Mouse (Mus musculus) neutrophil, adult 83 days (primary cell): ENCODE measurements around the gene Gm4312. TPM values are rescaled to one million over a fixed set of nuclear protein-coding genes. Genes with fewer than 3 reads are reported as not detected.

Experiments used
- total RNA-seq, 2 experiments: library from RNA; stranded (reverse); gene quantifications; one replicate each; pipeline ENCODE4 v1.2.4; 2023

The Gm4312 gene
- total RNA-seq, result not detected

DNA sequence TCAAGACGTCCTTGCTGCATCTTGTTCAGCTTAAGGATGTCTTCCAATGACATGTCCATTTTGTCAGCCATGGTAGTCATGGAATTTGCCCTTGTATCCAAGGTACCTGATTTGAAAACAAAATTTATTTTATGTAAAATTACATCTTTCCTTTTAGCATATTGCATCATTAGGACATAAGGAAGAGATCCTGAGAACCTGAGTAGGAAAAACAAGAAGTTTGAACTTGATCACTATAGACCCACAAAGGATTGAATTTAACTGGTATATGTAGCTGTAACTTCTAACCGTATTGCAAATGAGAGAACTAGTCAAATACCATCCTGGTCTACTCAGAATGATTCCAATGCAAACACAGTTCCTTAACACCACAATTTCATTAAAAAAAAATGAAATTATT lies at the start of gene Gm4312:
Gene Gm4312, minus strand, starts transcription at position 101 of the 400 bp plus-strand sequence.

GRCm38 (mm10) chr10:100361038-100361437 lies 21.3 kb downstream of the Gm4312 start, which contains the start of gene Gm4307:
Gene Gm4307, plus strand, starts transcription at chr10:100361338.

DNA sequence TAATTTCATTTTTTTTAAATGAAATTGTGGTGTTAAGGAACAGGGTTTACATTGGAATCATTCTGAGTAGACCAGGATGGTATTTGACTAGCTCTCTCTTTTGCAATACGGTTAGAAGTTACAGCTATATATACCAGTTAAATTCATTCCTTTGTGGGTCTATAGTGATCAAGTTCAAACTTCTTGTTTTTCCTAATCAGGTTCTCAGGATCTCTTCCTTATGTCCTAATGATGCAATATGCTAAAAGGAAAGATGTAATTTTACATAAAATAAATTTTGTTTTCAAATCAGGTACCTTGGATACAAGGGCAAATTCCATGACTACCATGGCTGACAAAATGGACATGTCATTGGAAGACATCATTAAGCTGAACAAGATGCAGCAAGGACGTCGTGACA lies 31.6 kb downstream of the Gm4312 start, which contains the start of gene Gm4305:
Gene Gm4305, plus strand, starts transcription at position 301 of the 400 bp plus-strand sequence.

DNA sequence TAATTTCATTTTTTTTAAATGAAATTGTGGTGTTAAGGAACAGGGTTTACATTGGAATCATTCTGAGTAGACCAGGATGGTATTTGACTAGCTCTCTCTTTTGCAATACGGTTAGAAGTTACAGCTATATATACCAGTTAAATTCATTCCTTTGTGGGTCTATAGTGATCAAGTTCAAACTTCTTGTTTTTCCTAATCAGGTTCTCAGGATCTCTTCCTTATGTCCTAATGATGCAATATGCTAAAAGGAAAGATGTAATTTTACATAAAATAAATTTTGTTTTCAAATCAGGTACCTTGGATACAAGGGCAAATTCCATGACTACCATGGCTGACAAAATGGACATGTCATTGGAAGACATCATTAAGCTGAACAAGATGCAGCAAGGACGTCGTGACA lies 36.7 kb downstream of the Gm4312 start, which contains the start of gene Gm4303:
Gene Gm4303, plus strand, starts transcription at position 301 of the 400 bp plus-strand sequence.

DNA sequence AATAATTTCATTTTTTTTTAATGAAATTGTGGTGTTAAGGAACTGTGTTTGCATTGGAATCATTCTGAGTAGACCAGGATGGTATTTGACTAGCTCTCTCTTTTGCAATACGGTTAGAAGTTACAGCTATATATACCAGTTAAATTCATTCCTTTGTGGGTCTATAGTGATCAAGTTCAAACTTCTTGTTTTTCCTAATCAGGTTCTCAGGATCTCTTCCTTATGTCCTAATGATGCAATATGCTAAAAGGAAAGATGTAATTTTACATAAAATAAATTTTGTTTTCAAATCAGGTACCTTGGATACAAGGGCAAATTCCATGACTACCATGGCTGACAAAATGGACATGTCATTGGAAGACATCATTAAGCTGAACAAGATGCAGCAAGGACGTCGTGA lies 41.8 kb downstream of the Gm4312 start, which contains the start of gene Gm4302:
Gene Gm4302, plus strand, starts transcription at position 301 of the 400 bp plus-strand sequence.

DNA sequence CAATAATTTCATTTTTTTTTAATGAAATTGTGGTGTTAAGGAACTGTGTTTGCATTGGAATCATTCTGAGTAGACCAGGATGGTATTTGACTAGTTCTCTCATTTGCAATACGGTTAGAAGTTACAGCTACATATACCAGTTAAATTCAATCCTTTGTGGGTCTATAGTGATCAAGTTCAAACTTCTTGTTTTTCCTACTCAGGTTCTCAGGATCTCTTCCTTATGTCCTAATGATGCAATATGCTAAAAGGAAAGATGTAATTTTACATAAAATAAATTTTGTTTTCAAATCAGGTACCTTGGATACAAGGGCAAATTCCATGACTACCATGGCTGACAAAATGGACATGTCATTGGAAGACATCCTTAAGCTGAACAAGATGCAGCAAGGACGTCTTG lies 47.0 kb downstream of the Gm4312 start, which contains the start of gene Gm4301:
Gene Gm4301, plus strand, starts transcription at position 301 of the 400 bp plus-strand sequence.

Other genes with a start within 250 kb of the Gm4312 start
- not detected for gene Gm4301, start 46.9 kb downstream of the Gm4312 start, total RNA-seq
- not detected for gene Gm4302, start 41.7 kb downstream of the Gm4312 start, total RNA-seq
- not detected for gene Gm4303, start 36.6 kb downstream of the Gm4312 start, total RNA-seq
- gene Gm4305, start 31.5 kb downstream of the Gm4312 start, total RNA-seq, result not detected
- not detected for gene Gm4307, start 21.2 kb downstream of the Gm4312 start, total RNA-seq
- 1 to 10 TPM; 4.7 to 6.8 TPM for gene Tmtc3, start 104.8 kb upstream of the Gm4312 start, total RNA-seq
- 1 to 10 TPM; 4.5 to 4.6 TPM for gene Cep290, start 105.0 kb upstream of the Gm4312 start, total RNA-seq
- 1 to 10 TPM; 5.3 to 5.5 TPM for gene 4930430F08Rik, start 207.9 kb upstream of the Gm4312 start, total RNA-seq
- gene 1700017N19Rik, start 207.9 kb upstream of the Gm4312 start, total RNA-seq, result not detected